Mouse (Mus musculus) lung, postnatal 10 days (tissue): ENCODE measurements around the gene Myh2.
A peak's percentile ranks its signal among the peaks of the same experiment; 100 is the strongest.

ENCODE experiments used
- DNase-seq: peaks from one replicate; pipeline ENCODE4 v3.0.0; 2021

Gene Myh2

GRCm38 (mm10) chr11:67153123-67153522, 17.7 kb upstream of the Myh2 start:
- DNase-seq: peak; percentile 41

GRCm38 (mm10) chr11:67153843-67154242, 17.0 kb upstream of the Myh2 start:
- DNase-seq: no peak

- no peak for DNase-seq
These were observed 15.2 kb upstream of the Myh2 start for GRCm38 (mm10) chr11:67155650-67156049.

- no peak for DNase-seq
These were observed 10.7 kb upstream of the Myh2 start for GRCm38 (mm10) chr11:67160131-67160530.

- no peak for DNase-seq
These were observed 7.1 kb upstream of the Myh2 start for GRCm38 (mm10) chr11:67163701-67164100.

- no peak for DNase-seq
These were observed 6.0 kb upstream of the Myh2 start for GRCm38 (mm10) chr11:67164851-67165250.

GRCm38 (mm10) chr11:67169301-67169700, 1.5 kb upstream of the Myh2 start:
- DNase-seq: no peak

GRCm38 (mm10) chr11:67172439-67172838, 1.6 kb downstream of the Myh2 start:
- no peak for DNase-seq

GRCm38 (mm10) chr11:67176376-67176775, 5.5 kb downstream of the Myh2 start:
- DNase-seq: no peak

- no peak for DNase-seq
These were observed 19.5 kb downstream of the Myh2 start for GRCm38 (mm10) chr11:67190316-67190715.

GRCm38 (mm10) chr11:67190814-67191213, 20.0 kb downstream of the Myh2 start:
- DNase-seq: no peak

- no peak for DNase-seq
These were observed 20.7 kb downstream of the Myh2 start for GRCm38 (mm10) chr11:67191496-67191895.

GRCm38 (mm10) chr11:67199321-67199720, 28.5 kb downstream of the Myh2 start:
- no peak for DNase-seq

GRCm38 (mm10) chr11:67199752-67200151, 28.9 kb downstream of the Myh2 start, which contains the start of gene Myh1:
Gene Myh1 (plus strand): TSS chr11:67200052.
- no peak for DNase-seq

GRCm38 (mm10) chr11:67204766-67205165, 33.9 kb downstream of the Myh2 start:
- DNase-seq: no peak

GRCm38 (mm10) chr11:67221803-67222202, 51.0 kb downstream of the Myh2 start:
- no peak for DNase-seq

- DNase-seq: no peak
These were observed 53.6 kb downstream of the Myh2 start for GRCm38 (mm10) chr11:67224466-67224865.

- DNase-seq: no peak
These were observed 57.9 kb downstream of the Myh2 start for GRCm38 (mm10) chr11:67228731-67229130.

GRCm38 (mm10) chr11:67229166-67229565, 58.3 kb downstream of the Myh2 start:
- no peak for DNase-seq

- peak; percentile 41 for DNase-seq
These were observed 59.1 kb downstream of the Myh2 start for GRCm38 (mm10) chr11:67229946-67230345.

- DNase-seq: peak; percentile 62
These were observed 65.0 kb downstream of the Myh2 start for GRCm38 (mm10) chr11:67235639-67236358.

- no peak for DNase-seq
These were observed 66.0 kb downstream of the Myh2 start for GRCm38 (mm10) chr11:67236799-67237198.

- no peak for DNase-seq
These were observed 66.8 kb downstream of the Myh2 start, which contains the start of gene Myh4 for GRCm38 (mm10) chr11:67237481-67238079. Gene Myh4 (plus strand): TSS chr11:67238029.

- DNase-seq: no peak
These were observed 70.2 kb downstream of the Myh2 start for GRCm38 (mm10) chr11:67241051-67241450.
